Mouse (Mus musculus) kidney, adult 2 months (tissue): Measurements from ENCODE around the gene Barx2. TPM values are rescaled to one million over a fixed set of nuclear protein-coding genes. Genes with fewer than 3 reads are reported as not detected.

ENCODE experiments used
- DNase-seq: peaks from one replicate; pipeline ENCODE4 v3.0.0; 2021
- H3K27ac ChIP-seq: fragments of 200-500 bp; 2 replicates; pipeline ENCODE4 v1.5.1; 2012; ENCODE audit warnings: low read depth, low read length, control low read depth, inconsistent platforms; ENCODE audit not compliant: insufficient read depth
- H3K27me3 ChIP-seq: fragments of 200-500 bp; replicated peaks from 2 replicates; pipeline ENCODE4 v1.6.1; 2012; ENCODE audit warnings: mild to moderate bottlenecking, moderate library complexity, low read length, inconsistent platforms; ENCODE audit not compliant: control insufficient read depth, insufficient read depth
- H3K36me3 ChIP-seq: fragments of 200-500 bp; 2 replicates; pipeline ENCODE4 v1.6.1; 2012; ENCODE audit warnings: mild to moderate bottlenecking, moderate library complexity, low read length, inconsistent platforms; ENCODE audit not compliant: control insufficient read depth, insufficient read depth
- H3K4me1 ChIP-seq: fragments of 200-500 bp; 2 replicates; pipeline ENCODE4 v1.6.1; 2011; ENCODE audit warnings: low read length; ENCODE audit not compliant: control insufficient read depth, insufficient read depth
- H3K4me3 ChIP-seq: fragments of 200-500 bp; 2 replicates; pipeline ENCODE4 v1.5.1; 2011; ENCODE audit warnings: mild to moderate bottlenecking, low read depth, low read length, control low read depth; ENCODE audit not compliant: insufficient read depth
- CTCF ChIP-seq: fragments of 200-500 bp; conservative IDR thresholded peaks from 2 replicates; pipeline ENCODE4 v1.5.1; 2011; ENCODE audit warnings: low read depth, mild to moderate bottlenecking, control low read depth, low read length, moderate library complexity, mixed read lengths; ENCODE audit not compliant: insufficient read depth, insufficient read length
- POLR2A ChIP-seq: fragments of 200-500 bp; IDR thresholded peaks from one replicate; pipeline ENCODE4 v1.6.1; 2011; ENCODE audit warnings: low read depth, low read length, control low read depth
- WGBS: fragments of 180-500 bp; shearing (Covaris S2); methylation state at CpG from one replicate; pipeline ENCODE4 v1.1.7; 2018; 5-methylcytosine and 5-hydroxymethylcytosine counted together
- polyA plus RNA-seq: library from polyadenylated mRNA; depleted of rRNA; stranded (reverse); fragments of >200 nt; gene quantifications from 2 replicates; pipeline ENCODE4 v1.2.3, GENCODE M21; 2012

The Barx2 gene
- polyA plus RNA-seq, 1 experiment = 0.16 TPM

DNA sequence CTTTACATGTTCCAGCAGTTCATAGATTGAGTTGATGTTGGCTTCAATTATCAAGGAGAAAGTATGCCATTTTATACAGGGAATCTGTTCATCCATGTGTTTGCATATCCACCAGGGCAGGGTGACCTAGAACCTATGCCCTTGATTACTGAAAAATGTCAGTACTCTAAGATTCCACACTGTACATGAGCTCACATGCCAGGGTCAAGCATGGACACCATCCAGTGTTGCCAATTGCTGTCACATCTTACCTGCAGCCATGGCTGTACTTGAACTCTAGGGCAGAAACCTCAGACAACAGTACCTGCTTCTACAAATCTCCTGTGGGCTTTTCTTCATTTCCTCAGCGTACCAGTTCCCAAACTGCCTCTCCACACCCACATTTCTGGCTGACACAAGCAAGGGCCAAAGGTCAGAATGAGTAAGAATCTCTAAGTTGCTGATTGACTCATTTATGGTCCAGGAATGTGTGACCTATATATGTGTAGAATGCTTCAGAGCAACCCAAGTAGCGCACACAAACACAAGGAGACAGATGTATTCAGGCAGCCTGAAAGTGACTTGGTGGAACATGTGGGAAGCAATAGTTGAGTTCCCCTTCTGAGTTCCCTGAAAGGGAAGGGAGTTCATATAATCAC is 44.3 kb downstream of the Barx2 start:
- TF ChIP-seq POLR2A (no peak), CTCF (no peak)
- Histone ChIP-seq H3K4me3 (no peak overlapping the region), H3K27me3 (no peaks in the 10 kb centered on the region), H3K4me1 (no peaks in the 10 kb centered on the region), H3K27ac (no peak overlapping the region), H3K36me3 (no peaks in the 10 kb centered on the region)
- 47% methylated on average over 2 of the region's 2 CpGs for WGBS
- DNase-seq = peak; percentile 20

DNA sequence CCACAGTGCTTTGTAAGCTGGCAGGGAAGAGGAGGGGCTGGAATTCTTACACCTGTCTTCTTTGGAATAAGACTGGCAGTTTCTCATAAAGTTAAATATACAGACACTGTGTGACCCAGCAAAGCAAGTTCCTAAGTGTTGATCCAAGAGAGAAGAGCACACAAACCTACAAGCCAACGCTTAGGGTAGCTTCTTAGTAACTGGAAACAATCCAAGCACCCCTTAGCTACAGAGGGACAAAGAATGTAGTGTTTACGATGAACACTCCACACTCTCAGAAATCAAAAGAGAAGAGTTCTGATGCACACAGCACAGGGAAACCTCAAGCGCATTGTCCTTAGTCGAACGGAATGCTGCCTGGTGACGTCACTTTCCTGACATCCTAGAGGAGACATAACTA is 49.4 kb downstream of the Barx2 start:
- 86% methylated on average over 6 of the region's 6 CpGs for WGBS
- TF ChIP-seq POLR2A (no peak), CTCF (no peak)
- DNase-seq = no peak

DNA sequence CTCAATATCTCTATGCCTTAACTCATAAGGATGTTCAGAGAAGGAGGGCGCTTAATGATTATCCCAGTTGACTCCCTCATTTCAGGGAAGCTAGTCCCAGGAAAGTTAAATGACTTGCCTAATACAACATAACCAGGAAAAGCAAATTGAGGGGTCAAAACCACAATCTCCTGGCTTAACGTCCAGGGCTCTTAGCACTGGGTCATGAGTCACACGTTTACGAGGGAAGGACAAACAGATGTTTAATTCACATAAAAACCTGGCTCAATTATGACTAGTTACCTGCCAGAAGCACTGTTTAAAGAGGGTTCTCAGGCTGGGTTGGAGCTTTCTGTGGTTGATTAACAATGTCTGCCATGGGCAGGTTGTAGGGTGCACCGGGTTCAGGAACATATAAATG is 53.8 kb downstream of the Barx2 start:
- Histone ChIP-seq H3K4me3 (no peak overlapping the region), H3K27ac (no peak overlapping the region), H3K4me1 (no peaks in the 10 kb centered on the region), H3K36me3 (no peaks in the 10 kb centered on the region), H3K27me3 (no peaks in the 10 kb centered on the region)
- TF ChIP-seq POLR2A (no peak), CTCF (no peak)
- WGBS = 56% methylated on average over 5 of the region's 5 CpGs
- no peak for DNase-seq

More for the DNA sequence above, 49.4 kb downstream of the Barx2 start:
- Histone ChIP-seq H3K27me3 (no peaks in the 10 kb centered on the region), H3K4me1 (no peaks in the 10 kb centered on the region), H3K4me3 (no peak overlapping the region), H3K27ac (no peak overlapping the region), H3K36me3 (no peaks in the 10 kb centered on the region)

DNA sequence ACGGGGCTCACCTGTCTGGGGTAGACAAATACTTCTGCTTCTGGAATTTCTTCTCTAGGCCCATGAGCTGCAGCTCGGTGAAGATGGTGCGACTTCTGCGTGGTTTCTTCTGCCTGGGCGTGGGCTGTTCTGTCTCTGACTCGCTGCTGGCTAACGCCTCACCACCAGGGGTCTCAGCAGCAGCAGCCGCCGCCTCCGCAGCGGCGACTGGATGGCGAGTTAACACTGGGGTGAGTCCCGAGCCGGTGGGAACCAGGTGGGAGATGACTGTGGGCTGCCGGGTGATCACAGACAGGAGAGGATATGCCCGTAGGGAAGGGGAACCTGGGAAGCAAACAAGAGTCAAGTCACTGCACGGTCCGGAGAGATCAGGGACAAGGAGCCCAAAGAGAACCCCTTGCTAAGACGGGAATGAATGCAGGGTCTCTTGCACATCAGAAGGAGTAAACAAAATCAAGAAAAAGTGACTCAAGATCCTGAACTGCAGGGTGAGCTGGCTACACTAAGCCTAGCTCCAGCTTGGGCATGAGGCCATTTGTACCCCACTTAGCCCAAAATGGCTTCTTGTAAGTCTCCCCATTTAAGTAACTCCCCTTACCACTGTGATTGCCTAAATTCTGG is 54.4 kb downstream of the Barx2 start:
- no peak overlapping the region for H3K27ac ChIP-seq
- no peak overlapping the region for H3K4me3 ChIP-seq
- DNase-seq = no peak
- 20% methylated on average over 20 of the region's 20 CpGs for WGBS
- H3K4me1 ChIP-seq = no peaks in the 10 kb centered on the region
- no peaks in the 10 kb centered on the region for H3K36me3 ChIP-seq
- no peaks in the 10 kb centered on the region for H3K27me3 ChIP-seq
- TF ChIP-seq POLR2A = no peak
- TF ChIP-seq CTCF = no peak

DNA sequence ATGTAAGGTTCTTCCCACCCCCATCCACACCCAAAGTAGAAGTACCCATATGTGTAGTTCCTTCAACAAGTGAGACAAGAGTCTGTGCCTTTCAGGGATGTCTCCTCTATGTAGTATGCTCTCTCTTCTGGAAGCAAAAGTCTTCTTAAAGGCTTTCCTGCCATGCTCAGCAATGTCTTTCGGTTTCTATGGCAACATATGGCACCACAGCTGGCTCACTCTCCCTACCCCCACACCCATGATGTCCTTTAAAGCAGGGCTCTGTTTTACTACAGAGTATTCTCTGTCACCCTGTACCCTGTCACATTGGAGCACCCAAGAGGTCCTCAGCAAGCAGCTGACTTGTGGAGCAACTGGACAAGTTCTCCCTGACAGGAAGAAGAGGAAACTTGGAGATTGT is 55.8 kb downstream of the Barx2 start:
- WGBS = 88% methylated on average over 1 of the region's 1 CpGs
- TF ChIP-seq POLR2A = no peak
- no peaks in the 10 kb centered on the region for H3K36me3 ChIP-seq
- H3K4me1 ChIP-seq = no peaks in the 10 kb centered on the region
- H3K27ac ChIP-seq = no peak overlapping the region
- no peak for DNase-seq
- H3K4me3 ChIP-seq = no peak overlapping the region
- H3K27me3 ChIP-seq = no peaks in the 10 kb centered on the region

DNA sequence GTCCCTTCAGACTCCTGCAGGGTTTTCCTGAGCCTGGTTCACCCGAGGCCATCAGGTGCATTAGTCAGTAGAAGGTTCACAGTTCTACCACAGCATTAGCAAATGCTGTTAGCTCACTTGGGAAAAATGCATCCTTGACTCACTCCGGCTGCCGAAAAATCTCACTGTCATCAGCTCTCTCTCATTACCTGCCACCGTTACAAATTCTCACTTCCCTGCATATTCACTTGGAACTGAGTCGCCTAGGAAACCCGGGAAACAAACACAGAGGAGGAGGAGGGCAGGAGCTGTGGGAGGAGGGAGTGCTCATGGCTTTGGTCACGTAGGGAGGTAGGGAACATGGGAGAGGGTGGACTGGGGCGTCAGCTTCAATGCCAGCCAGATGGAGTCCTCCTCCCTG is 56.8 kb downstream of the Barx2 start:
- TF ChIP-seq CTCF (no peak), POLR2A (no peak)
- Histone ChIP-seq H3K4me1 (no peaks in the 10 kb centered on the region), H3K27me3 (no peaks in the 10 kb centered on the region), H3K4me3 (no peak overlapping the region), H3K27ac (no peak overlapping the region), H3K36me3 (no peaks in the 10 kb centered on the region)
- WGBS = 32% methylated on average over 8 of the region's 8 CpGs
- DNase-seq = no peak

DNA sequence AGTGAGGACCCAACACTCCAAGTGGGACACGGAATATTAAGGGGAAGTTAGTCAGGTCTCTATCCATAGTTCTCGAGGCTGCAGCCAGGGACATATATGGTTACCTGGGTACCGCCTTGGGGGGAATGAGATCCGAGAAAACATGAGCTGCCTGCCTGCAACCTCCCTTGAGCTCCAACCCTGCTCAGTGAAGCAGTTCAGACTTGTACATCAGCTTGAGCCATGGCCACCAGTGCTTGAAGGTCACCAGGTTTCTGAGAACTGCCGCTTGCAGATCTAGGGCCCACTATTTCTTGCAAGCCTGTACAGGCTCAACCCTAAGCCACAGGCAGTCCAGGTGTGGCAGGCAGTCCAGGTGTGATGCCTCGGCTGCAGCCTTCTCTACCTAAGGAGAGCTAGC is 57.6 kb downstream of the Barx2 start:
- WGBS = 55% methylated on average over 6 of the region's 6 CpGs
- H3K27ac ChIP-seq = peak overlapping the region; percentile 44; the same call in 1 of the 2 replicates

More for the DNA sequence above, 57.6 kb downstream of the Barx2 start:
- Histone ChIP-seq H3K4me3 (no peak overlapping the region), H3K27me3 (no peaks in the 10 kb centered on the region), H3K4me1 (no peaks in the 10 kb centered on the region), H3K36me3 (no peaks in the 10 kb centered on the region)
- DNase-seq = peak; percentile 33
- TF ChIP-seq POLR2A (no peak), CTCF (no peak)
